Mouse (Mus musculus): Measurements from ENCODE around the gene Slc7a14.
"Not testable (repeated sequence)": the region's sequence is repeated elsewhere in the genome, so short reads cannot be mapped to it uniquely, and the experiment has no call there.

The Slc7a14 gene

DNA sequence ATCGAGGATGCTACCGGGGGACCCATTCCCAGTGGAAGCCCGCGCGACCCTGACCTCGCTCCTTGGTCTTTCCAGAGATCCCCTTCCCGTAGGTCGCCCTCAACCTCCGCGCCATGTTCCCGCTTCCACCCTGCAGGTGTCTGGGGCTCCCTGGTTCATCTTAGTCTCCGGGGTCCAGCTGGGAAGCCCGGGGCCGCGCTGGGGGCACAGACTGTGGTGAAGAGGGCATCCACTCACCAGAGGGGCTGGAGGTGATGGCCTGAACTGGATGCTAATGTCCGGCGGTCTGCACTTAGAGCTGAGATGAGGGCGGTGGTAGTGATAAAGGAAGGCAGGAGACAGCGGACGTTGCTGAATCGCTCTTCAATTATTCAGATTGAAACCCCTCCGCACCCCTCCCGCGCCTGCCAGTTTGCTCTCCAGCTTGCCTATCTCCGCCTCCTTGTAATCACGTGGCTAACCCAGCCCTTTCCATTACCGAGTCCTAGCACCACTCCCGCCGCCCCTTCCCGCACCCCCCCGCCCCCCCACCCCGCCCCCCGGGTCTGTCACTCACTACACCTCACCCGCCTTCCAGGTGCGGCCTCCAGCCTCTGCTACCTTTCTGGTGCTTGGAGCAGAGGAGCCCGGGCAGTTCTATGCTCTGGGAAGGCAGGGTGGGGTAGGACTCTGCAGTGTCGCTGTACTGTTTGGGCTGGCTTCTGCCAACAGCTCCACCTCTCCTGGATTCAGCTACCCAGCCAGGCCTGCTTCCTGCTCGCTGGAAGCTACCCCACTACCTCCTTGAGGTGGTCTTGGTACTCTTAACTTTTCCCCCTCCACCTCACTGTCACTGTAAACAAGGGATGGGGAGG lies at the start of gene Slc7a14:
Gene Slc7a14 (minus strand): TSS at position 445 of the 854 bp plus-strand sequence.
- peak; percentile 34 for DNase-seq (ENCODE audit: low read depth, low spot score)

DNA sequence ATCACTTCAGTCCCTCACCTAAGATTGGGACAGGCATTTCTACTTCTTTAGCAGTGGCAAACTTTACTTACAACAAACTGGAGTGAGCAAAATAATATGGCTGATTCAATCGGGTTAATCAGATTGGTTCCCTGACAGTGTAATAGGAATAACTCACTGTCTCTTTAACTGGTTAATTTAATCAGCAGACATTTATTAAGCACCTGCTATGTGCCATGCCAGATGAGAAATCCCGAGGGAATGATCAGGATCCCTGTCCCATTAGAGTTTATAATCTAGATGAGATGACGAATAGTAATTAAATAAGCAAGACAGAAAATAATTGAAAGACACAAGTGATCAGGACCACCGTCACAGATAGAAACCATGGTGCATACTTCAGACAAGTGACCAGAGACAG lies 36.4 kb upstream of the Slc7a14 start:
- DNase-seq (ENCODE audit: low read depth, low spot score), result no peak

DNA sequence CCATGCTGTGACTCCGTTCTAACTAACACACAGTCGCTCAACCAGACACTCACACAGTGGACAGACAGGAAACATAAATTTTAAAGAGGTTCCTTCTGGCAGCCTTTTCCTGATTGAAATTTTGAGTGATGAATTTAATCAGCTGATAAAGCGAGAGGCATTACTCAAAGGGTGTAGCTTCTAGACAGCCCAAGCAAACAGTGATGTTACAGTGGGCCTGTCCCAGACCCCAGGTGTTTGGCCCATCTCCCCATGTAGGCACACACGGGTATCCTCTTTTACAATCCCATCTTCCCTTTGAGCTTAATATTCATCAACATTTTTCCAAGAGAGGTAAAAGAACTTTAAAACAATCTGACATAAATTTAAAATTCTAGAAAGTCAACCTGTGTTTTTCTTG lies 35.6 kb upstream of the Slc7a14 start:
- DNase-seq (ENCODE audit: low read depth, low spot score), result no peak

DNA sequence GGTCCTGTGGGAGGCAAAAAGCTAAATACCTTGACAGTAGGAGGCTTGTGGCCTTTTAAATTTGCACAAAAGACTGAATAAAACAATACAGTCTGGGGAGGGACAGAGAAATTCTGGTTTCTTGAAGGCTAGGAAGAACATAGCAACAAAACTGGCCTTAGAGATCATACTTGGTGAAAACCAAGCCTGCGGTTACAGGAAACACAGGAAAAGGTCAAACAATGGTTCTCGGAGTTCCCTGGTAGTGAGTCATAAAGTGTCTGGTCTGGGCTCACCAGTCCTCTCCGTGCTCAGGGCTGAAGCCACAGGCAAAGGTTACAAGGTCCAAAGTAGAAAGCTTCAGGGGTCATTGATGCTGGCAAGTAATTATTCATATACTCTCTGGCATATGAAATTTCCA lies 29.1 kb upstream of the Slc7a14 start:
- DNase-seq (ENCODE audit: low read depth, low spot score), result no peak

DNA sequence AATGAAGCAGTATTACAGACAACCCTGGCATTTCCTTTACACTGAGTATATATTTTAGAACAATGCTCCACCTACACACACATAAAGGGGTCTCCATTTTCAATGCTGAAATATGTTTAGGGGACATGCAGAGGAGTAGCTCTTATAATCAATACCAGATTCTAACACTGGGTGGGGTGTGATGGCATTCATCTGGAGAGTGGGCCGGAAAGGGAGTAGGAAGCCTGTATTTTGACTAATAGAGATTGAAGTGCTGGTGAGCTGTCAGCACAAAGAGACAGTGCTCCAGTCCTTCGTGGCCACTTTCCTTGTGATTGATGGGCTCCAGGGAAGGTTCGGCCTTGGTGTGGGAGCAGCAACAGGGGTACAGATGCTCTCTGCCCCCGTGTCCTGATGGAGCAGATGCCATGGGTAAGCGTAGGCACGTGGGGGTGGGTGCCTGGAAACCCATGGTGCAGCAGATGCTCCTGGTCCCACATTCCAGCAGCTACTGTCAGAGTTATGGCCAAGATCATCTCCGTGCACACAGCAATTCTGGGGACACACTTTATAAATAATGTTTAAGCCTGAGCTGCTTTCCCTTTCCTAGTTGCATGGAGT lies 18.2 kb upstream of the Slc7a14 start:
- DNase-seq (ENCODE audit: low read depth, low spot score), result no peak

DNA sequence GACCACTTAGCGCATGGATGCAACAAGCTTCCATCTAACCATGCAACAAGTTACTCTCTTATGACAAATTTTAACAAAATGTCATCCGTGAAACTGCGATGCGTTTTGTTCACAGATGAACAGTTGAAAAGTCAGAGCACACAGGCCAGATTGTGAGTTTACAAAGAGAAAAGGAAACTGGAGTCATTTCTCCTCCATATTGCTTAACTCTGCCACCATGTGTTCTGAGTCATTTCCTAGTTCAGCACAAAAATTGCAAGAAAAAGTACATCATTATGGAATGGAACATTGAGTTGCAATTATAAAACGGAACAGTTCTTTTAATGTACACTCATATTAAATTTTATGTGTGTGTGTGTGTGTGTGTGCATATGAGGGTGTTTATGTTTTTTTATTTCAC lies 17.6 kb upstream of the Slc7a14 start:
- no peak for DNase-seq (ENCODE audit: low read depth, low spot score)

DNA sequence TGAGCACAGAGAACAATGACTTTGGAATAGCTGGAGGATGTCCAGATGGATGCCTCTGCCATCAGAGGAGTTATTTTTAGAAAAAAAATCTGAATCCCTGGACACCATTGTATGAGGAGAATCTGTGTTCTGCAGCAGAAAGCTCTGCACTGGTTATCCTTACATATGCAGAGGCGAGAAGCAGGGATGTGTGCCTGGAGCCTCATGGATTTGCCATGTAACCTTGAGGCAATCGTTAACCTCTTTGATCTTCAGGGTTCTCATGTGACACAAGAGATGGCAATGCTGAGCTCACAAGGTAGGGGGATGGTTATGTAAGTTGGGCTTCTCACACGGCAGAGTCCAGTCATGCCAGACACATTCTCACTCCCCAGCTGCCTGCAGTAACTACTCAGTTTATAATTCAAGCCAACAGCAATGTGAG lies 14.1 kb upstream of the Slc7a14 start:
- no peak for DNase-seq (ENCODE audit: low read depth, low spot score)

DNA sequence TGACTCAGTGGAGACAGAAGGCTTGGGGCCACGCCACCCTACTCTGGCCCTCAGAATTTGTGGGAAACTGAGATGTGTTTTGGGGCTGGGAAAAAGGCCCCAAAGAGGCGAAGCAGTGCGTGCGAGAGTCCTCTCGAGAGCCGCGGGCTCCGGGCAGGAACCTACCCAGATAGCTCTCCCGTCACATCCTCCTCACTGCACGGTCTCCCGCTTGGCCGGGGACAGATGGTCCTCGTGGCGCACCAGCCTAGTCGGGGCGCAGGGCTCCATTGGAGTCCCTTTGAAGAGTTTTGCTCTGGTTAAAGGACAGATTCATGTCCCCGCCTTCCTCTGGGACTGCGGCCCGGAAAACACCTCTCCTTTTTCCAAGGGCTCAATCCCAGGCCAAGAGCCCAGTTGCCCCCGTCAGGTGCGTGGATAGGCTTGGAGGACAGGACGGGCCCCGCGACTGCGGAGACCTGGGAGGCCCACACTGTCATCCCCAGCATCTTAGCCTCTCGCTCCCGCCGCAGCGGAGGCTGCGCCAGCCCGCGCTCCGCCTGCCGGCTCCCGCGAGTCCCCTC lies 726 bp downstream of the Slc7a14 start:
- DNase-seq (ENCODE audit: low read depth, low spot score), result peak; percentile 30

DNA sequence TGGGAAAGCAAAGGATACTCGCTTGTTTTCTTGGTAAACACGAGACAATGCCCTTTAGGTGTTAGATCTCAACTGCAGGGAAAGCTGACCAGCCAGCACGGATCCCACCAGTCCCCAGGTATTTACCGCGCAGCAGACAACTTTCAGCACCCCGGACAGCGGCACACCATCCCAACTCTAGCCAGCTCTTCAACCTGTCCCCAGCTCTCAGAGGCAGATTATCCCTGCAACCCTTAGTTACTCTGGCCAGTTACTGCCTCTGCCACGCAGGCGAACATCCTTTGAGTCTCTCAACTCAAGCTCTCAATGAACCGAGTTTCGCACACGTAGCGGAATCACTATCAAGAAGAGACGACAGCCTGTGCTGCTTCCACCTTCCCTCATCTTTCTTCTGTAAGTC lies 1.3 kb downstream of the Slc7a14 start:
- DNase-seq (ENCODE audit: low read depth, low spot score), result peak; percentile 80

DNA sequence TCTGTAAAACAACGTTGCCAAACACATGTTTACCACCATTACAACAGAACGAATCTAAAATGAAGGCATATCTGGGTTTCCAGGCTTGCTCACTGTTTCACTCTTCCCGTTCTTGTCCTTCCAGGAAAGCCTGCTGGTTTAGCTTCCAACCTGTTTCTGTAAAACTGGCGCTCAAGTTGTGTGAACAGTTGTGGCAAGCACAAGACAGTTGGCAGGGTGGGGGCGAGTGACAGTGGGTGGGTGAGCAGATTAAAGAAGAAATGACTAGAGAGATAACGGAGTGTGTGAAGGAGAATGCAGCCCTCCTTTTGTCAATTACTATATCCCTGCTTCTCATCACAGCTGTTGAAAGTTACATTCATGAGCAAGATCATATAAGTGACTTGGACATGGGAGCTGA lies 2.2 kb downstream of the Slc7a14 start:
- no peak for DNase-seq (ENCODE audit: low read depth, low spot score)

DNA sequence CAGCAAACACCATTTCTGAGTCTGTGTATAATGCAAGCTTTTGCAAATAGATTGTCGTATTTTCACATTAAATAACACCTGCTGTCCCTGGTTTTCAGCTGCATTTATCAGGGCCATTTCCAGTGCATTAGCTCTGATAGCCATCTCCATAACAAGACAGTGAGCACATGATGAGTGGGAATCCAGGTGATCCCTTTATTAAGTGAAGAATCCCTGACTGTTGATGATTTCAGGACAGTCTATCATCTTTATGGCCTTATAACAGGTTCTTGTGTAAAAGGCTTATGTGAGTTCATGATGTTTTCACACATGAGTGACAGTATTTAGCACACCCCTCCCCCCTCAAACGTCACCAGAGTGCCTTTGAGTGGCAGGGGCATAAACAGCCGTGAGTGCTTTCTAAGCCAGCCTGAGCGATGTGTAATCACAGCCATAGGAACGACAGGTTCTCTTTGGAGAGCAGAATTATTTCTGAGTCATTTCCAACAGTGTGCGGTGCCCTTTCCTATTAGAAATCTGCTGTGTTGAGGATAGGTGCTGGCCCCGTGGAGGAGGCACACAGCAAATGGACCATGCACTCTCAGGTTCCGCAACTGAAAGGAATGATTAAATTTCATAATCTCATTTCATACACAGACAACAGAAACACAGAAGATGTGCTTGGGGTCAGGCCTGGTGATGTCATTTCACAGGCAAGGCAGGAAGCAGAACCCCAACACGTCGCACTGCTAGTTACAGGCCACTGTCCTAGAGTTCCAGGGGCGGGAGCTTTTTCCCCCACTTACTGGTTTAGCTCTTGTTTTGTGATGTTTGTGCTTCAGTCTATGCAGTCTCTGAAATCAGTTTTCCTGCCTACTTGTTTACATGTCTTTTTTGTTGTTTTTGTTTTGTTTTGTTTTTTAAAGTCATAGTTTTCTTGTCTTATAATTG lies 18.2 kb downstream of the Slc7a14 start:
- no peak for DNase-seq (ENCODE audit: low read depth, low spot score)

DNA sequence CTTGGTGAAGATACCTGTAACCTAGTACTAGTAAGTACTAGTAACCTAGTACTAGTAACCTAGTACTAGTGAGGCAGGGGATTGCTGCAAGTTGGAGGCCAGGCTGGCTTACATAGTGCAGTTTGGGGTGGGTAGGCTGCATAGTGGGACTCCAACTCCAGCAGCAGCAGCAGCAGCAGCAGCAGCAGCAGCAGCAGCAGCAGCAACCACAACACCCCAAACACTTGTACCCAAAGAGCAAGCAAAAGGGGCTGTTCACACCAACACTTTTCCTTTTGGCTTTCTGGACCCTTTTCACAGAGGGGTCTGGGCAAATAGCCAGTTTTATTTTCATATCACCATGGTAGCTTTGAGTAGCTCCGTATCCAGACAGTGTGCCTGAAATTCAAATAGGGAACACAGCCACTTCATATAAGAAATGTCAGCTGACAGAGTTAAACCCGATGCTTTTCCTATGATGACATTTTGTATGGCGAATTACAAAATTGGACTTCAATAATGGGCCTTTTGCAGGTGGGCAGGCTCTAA lies 22.7 kb downstream of the Slc7a14 start:
- no peak for DNase-seq (ENCODE audit: low read depth, low spot score)

DNA sequence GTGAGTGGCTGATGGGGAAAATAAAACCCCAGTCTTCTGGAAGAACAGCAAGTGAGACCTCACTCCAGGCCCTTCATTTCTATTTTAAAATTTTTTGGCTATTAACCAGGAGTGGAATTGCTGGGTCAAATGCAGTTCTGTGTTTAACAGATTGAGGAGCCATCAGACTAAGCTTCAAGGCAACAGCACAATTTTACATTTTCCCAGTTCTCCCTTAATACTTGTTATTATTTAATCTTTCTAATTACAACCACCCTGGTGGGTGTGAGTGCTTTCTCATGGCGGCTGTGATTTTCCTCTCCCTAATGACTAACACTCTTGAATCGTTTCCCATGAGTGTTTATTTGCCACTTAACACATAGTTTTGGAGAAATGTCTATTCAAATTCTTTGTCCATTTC lies 29.1 kb downstream of the Slc7a14 start:
- no peak for DNase-seq (ENCODE audit: low read depth, low spot score)

DNA sequence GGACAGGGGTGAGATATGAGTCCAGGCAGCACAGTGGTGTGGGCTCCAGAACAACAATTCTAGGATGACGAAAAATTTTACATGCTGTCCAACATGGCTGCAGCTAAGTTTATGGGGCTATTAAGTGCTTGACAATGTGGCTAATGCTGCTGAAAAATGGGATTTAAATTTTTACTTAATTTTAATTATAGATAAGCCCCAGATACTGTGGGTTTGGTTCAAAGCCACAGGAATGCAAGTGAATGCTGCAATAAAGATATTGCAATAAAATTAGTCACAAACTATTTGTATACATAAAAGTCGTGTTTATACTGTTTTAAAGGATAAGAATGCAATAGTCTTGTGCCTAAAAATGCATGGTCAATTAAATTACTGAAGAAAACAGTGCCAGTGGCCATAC lies 35.3 kb downstream of the Slc7a14 start:
- no peak for DNase-seq (ENCODE audit: low read depth, low spot score)

DNA sequence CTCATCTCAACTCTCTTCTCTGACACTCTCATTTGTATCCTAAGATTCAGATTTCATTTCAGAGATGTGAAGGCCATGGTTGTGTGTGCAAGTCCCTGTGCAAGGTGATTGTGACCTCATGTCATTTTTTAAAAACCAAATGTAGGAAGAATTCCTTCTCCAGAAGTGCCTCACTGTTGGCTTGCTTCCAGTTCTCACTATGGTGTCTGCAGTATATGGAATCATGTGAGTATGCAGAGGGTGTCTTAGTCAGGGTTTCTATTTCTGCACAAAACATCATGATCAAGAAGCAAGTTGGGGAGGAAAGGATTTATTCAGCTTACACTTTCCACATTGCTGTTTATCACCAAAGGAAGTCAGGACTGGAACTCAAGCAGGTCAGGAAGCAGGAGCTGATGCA lies 36.9 kb downstream of the Slc7a14 start:
- not testable (repeated sequence) for DNase-seq (ENCODE audit: low read depth, low spot score)

DNA sequence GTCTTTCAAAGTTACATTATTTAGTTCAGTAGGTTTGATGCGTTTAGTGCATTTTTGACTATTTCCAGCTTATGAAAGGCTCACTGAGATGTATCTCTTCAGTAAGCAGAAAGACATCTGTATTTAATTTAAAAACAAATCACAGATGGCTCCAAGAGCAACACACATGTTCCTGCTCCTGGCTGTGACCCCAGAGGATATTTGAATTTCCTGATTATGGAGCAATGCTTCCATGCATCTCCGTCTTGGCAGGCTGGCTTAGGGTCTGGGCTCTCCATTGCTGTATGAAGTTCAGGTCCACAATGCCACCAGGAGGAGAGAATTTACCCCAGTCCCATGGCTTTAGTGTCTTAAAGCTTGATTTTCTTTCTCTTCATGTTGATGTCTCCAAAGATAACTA lies 37.5 kb downstream of the Slc7a14 start:
- no peak for DNase-seq (ENCODE audit: low read depth, low spot score)

DNA sequence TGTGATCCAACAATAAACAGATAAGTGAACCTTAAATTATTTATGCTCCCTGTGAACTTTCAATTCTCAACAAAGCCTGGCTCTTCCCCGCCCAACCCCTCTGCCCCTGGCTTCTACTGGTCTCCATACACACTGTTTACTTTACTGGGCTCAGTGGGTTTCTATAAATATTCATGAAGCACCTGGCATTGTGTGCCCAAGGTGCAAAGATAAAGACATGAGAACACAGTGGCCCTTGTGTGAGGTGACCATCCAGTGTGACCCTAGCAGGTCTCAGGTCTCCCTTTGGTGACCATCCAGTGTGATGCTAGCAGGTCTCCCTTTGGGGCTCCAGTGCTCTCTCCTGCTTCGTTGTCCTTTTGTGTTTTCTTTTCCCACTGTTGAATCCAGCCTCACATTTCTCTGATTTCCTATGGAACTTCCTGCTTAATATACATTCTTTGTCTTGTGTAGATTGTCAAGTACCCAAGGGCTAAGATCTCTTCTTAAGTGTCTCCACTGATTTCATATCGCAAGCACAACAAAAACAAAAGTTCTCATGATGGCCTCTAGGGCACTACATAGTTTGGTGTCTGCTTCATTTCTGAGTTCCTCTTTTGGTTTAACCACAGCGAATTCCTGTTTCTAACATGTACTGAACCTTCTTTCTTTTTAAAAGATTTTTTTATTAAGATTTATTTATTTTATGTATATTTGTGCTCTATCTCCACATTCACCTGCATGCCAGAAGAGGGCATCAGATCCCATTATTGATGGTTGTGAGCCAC lies 40.4 kb downstream of the Slc7a14 start:
- DNase-seq (ENCODE audit: low read depth, low spot score), result no peak

DNA sequence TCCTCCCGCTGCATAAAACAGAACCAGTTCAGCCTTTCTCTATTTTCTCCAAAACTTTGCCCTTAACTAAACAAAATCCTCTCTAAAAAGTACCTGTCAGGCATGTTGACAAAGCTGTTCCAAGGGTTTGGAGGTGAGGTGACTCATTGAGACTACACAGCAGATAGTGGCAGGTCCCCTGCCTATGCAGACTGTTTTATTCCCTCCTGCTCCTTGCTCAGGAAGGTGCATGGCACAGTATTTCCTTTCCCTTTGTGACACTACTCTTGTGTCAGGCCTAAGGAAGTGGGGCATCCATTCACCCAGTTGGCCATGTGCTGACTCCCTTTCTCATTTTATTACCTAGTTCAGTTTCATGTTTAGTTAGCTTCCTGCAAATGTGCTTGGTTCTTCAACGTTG lies 42.3 kb downstream of the Slc7a14 start:
- no peak for DNase-seq (ENCODE audit: low read depth, low spot score)

DNA sequence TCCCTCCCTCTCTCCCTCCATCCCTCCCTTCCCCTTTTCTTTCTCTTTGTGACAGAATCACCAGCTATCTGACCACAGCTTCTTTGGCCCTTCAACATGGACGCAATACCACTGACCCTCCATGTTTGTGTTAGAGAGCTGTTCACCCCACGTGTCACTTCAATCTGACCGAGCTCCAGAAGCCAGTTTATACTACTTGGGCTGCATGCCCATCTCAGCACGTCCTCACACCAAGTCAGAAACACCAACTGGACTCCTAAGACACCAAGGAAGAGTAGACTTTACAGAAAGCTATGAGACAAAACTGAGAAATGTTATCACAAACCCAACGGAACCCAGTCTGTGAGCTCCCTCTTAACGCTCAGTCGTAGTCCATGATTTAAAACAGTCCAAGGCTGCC lies 43.2 kb downstream of the Slc7a14 start:
- no peak for DNase-seq (ENCODE audit: low read depth, low spot score)

DNA sequence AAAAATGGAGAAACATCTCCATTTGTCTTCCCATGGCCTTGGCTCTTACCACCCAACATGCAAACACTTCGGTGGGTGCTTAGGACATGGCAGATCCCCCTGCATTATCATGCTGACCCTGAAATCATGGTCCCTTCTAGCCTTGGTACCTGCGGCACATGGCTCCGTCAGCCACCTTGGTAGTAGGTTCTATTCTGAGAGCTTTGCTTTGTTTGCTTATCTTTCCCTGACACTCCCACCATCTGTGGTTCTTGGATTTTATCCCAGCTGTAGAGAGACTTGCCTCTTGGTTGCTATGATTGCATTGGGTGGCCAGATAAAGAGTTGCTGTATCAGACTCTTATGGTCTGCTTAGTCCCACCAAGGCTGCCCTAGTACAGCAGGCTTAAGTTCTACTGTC lies 46.6 kb downstream of the Slc7a14 start:
- no peak for DNase-seq (ENCODE audit: low read depth, low spot score)
